ENCODE assay signal across 12 mouse cellular contexts in genomic region chr7:99224225-99224624, GRCm38 (mm10). TPM values are rescaled to one million over a fixed set of nuclear protein-coding genes. Genes with fewer than 3 reads are reported as not detected.
A peak's percentile ranks its signal among the peaks of the same experiment; 100 is the strongest.
DNase-seq lines count a peak whose midpoint lies in the region; ATAC-seq and TF ChIP-seq lines count a peak whose summit lies in the region.
"Had no signal": no experiment of that assay in that cellular context is flagged by ENCODE, and none has a peak within 500 bp of the region (broad histone marks: within the 10 kb centered on the region; RNA-seq: fewer than 3 reads in every experiment).

No protein-coding gene starts in this region.

- DNase-seq in forebrain, embryonic 10.5 days (ENCODE audit: extremely low spot score, low spot score), result no peak
- DNase-seq in lung, postnatal 0 days (ENCODE audit: low spot score), result no peak
- no peak for DNase-seq in lung, postnatal 10 days
- no peak for DNase-seq in right cerebral cortex, postnatal 25 days
- DNase-seq in frontal cortex, postnatal 25 days (ENCODE audit: low spot score in 2 of 2), result no peak
- DNase-seq: B cell, adult 2 months had no signal

- ATAC-seq in forebrain, embryonic 16.5 days, result no peak
- no peak for ATAC-seq in lung, postnatal 0 days
- ATAC-seq in intestine, embryonic 15.5 days, result peak; percentile 24
- no peak for ATAC-seq in liver, embryonic 16.5 days (ENCODE audit: low read depth)
- ATAC-seq: forebrain, embryonic 14.5 days had no signal

- WGBS in forebrain, embryonic 10.5 days, result 70% methylated on average over 7 of the region's 7 CpGs
- 69% methylated on average over 7 of the region's 7 CpGs for WGBS in forebrain, embryonic 16.5 days
- 69% methylated on average over 7 of the region's 7 CpGs for WGBS in lung, postnatal 0 days
- WGBS in intestine, embryonic 15.5 days, result 63% methylated on average over 7 of the region's 7 CpGs
- 49% methylated on average over 7 of the region's 7 CpGs for WGBS in liver, embryonic 16.5 days (ENCODE audit: insufficient replicate concordance)

- no peak overlapping the region for H3K4me3 ChIP-seq in forebrain, embryonic 10.5 days
- H3K4me3 ChIP-seq in forebrain, embryonic 16.5 days (replicated peaks; ENCODE audit: low read length), result no peak overlapping the region
- H3K4me3 ChIP-seq in lung, postnatal 0 days (ENCODE audit: low read depth, low read length), result no peak overlapping the region
- H3K4me3 ChIP-seq in intestine, embryonic 15.5 days (replicated peaks), result no peak overlapping the region
- H3K4me3 ChIP-seq in liver, embryonic 16.5 days (ENCODE audit: low read depth, low read length), result no peak overlapping the region
- H3K4me3 ChIP-seq: heart, embryonic 15.5 days; megakaryocyte, embryonic 14.5 days had no signal

- H3K36me3 ChIP-seq in forebrain, embryonic 10.5 days (replicated peaks), result peaks cover 36% of the 10 kb centered on the region
- H3K36me3 ChIP-seq in forebrain, embryonic 16.5 days (ENCODE audit: control insufficient read depth, insufficient read depth), result no peaks in the 10 kb centered on the region
- H3K36me3 ChIP-seq in lung, postnatal 0 days (ENCODE audit: insufficient read depth, low read length), result no peaks in the 10 kb centered on the region
- H3K36me3 ChIP-seq in intestine, embryonic 15.5 days, result no peaks in the 10 kb centered on the region
- no peaks in the 10 kb centered on the region for H3K36me3 ChIP-seq in liver, embryonic 16.5 days (ENCODE audit: control insufficient read depth, insufficient read depth)
- H3K36me3 ChIP-seq: heart, embryonic 15.5 days had no signal

- no peaks in the 10 kb centered on the region for H3K27me3 ChIP-seq in forebrain, embryonic 10.5 days (ENCODE audit: poor library complexity, severe bottlenecking)
- H3K27me3 ChIP-seq in forebrain, embryonic 16.5 days (replicated peaks; ENCODE audit: control insufficient read depth, insufficient read depth, low read length), result no peaks in the 10 kb centered on the region
- no peaks in the 10 kb centered on the region for H3K27me3 ChIP-seq in lung, postnatal 0 days (replicated peaks; ENCODE audit: insufficient read depth, low read length)
- no peaks in the 10 kb centered on the region for H3K27me3 ChIP-seq in intestine, embryonic 15.5 days (replicated peaks)
- H3K27me3 ChIP-seq in liver, embryonic 16.5 days (ENCODE audit: control insufficient read depth, insufficient read depth, low read depth, low read length), result no peaks in the 10 kb centered on the region
- H3K27me3 ChIP-seq: heart, embryonic 15.5 days had no signal

- no peak overlapping the region for H3K4me2 ChIP-seq in forebrain, embryonic 16.5 days (ENCODE audit: low read length)
- H3K4me2 ChIP-seq in lung, postnatal 0 days (replicated peaks; ENCODE audit: low read depth, low read length), result no peak overlapping the region
- H3K4me2 ChIP-seq in intestine, embryonic 15.5 days (replicated peaks), result no peak overlapping the region
- H3K4me2 ChIP-seq in liver, embryonic 16.5 days (ENCODE audit: low read depth, low read length), result no peak overlapping the region
- H3K4me2 ChIP-seq: heart, embryonic 15.5 days had no signal

- no peaks in the 10 kb centered on the region for H3K9me3 ChIP-seq in forebrain, embryonic 10.5 days
- no peaks in the 10 kb centered on the region for H3K9me3 ChIP-seq in forebrain, embryonic 16.5 days (ENCODE audit: control insufficient read depth, low read length)
- H3K9me3 ChIP-seq in lung, postnatal 0 days (ENCODE audit: low read length), result no peaks in the 10 kb centered on the region
- no peaks in the 10 kb centered on the region for H3K9me3 ChIP-seq in intestine, embryonic 15.5 days
- no peaks in the 10 kb centered on the region for H3K9me3 ChIP-seq in liver, embryonic 16.5 days (replicated peaks; ENCODE audit: control insufficient read depth, low read length)
- H3K9me3 ChIP-seq: heart, embryonic 15.5 days; megakaryocyte, embryonic 14.5 days had no signal

- peak overlapping the region; percentile 12; the same call in 1 of the 2 replicates for H3K27ac ChIP-seq in forebrain, embryonic 10.5 days
- no peak overlapping the region for H3K27ac ChIP-seq in forebrain, embryonic 16.5 days (ENCODE audit: low read length)
- H3K27ac ChIP-seq in lung, postnatal 0 days (ENCODE audit: low read length), result no peak overlapping the region
- H3K27ac ChIP-seq in intestine, embryonic 15.5 days, result peak overlapping the region; percentile 65; the same call in 1 of the 2 replicates
- H3K27ac ChIP-seq in liver, embryonic 16.5 days (ENCODE audit: low read length), result peak overlapping the region; percentile 82
- H3K27ac ChIP-seq: heart, embryonic 15.5 days had no signal

- TF ChIP-seq EP300 in lung, postnatal 0 days (IDR thresholded peaks at IDR 0.05), result no peak

- peak; percentile 48 for TF ChIP-seq CTCF in lung, postnatal 0 days (IDR thresholded peaks at IDR 0.05)

- peaks cover 15% of the 10 kb centered on the region for H3K4me1 ChIP-seq in forebrain, embryonic 10.5 days
- no peaks in the 10 kb centered on the region for H3K4me1 ChIP-seq in forebrain, embryonic 16.5 days (replicated peaks; ENCODE audit: control insufficient read depth, insufficient read depth, low read length)
- no peaks in the 10 kb centered on the region for H3K4me1 ChIP-seq in lung, postnatal 0 days (ENCODE audit: insufficient read depth, low read depth, low read length)
- H3K4me1 ChIP-seq in intestine, embryonic 15.5 days (replicated peaks), result peaks cover 11% of the 10 kb centered on the region; the same call in 1 of the 2 replicates
- peaks cover 16% of the 10 kb centered on the region for H3K4me1 ChIP-seq in liver, embryonic 16.5 days (ENCODE audit: control insufficient read depth, low read depth, low read length)
- H3K4me1 ChIP-seq: heart, embryonic 15.5 days; megakaryocyte, embryonic 14.5 days had no signal

- H3K9ac ChIP-seq in forebrain, embryonic 16.5 days (replicated peaks; ENCODE audit: low read depth, low read length), result no peak overlapping the region
- H3K9ac ChIP-seq in lung, postnatal 0 days (replicated peaks; ENCODE audit: low read depth), result no peak overlapping the region
- H3K9ac ChIP-seq in intestine, embryonic 15.5 days, result no peak overlapping the region
- H3K9ac ChIP-seq in liver, embryonic 16.5 days (ENCODE audit: low read depth, low read length), result no peak overlapping the region
- H3K9ac ChIP-seq: heart, embryonic 15.5 days had no signal

RNA-seq across cellular contexts. Expression of gene Mogat2, which starts 14.2 kb away (rescaled TPM):
- polyA plus RNA-seq in forebrain, embryonic 10.5 days (2016; fragmentation: Nextera tagmentation; extraction: Ambion mirVana), result 35.2 and 37.7 TPM in 2 replicates
- 1.3 and 2.0 TPM in 2 replicates for polyA plus RNA-seq in forebrain, embryonic 16.5 days (2015; fragmentation: Nextera tagmentation; extraction: Ambion mirVana)
- 0.27 and 0.55 TPM in 2 replicates for polyA plus RNA-seq in lung, postnatal 0 days (2015; fragmentation: Nextera tagmentation; extraction: Ambion mirVana)
- 120 and 142 TPM in 2 replicates for polyA plus RNA-seq in intestine, embryonic 15.5 days (2015; fragmentation: Nextera tagmentation; extraction: Ambion mirVana)
- polyA plus RNA-seq in liver, embryonic 16.5 days (2015; fragmentation: Nextera tagmentation; extraction: Ambion mirVana), result 23.8 and 24.9 TPM in 2 replicates

RNA-seq across cellular contexts. Expression of gene Dgat2, which starts 41.7 kb away (rescaled TPM):
- 12.3 and 14.8 TPM in 2 replicates for polyA plus RNA-seq in forebrain, embryonic 10.5 days (2016; fragmentation: Nextera tagmentation; extraction: Ambion mirVana)
- polyA plus RNA-seq in forebrain, embryonic 16.5 days (2015; fragmentation: Nextera tagmentation; extraction: Ambion mirVana), result 16.1 and 18.5 TPM in 2 replicates
- polyA plus RNA-seq in lung, postnatal 0 days (2015; fragmentation: Nextera tagmentation; extraction: Ambion mirVana), result 14.6 and 15.3 TPM in 2 replicates
- 176 and 204 TPM in 2 replicates for polyA plus RNA-seq in intestine, embryonic 15.5 days (2015; fragmentation: Nextera tagmentation; extraction: Ambion mirVana)
- polyA plus RNA-seq in liver, embryonic 16.5 days (2015; fragmentation: Nextera tagmentation; extraction: Ambion mirVana), result 168 and 194 TPM in 2 replicates

RNA-seq across cellular contexts. Expression of gene Map6, which starts 43.0 kb away (rescaled TPM):
- 14.8 and 18.0 TPM in 2 replicates for polyA plus RNA-seq in forebrain, embryonic 10.5 days (2016; fragmentation: Nextera tagmentation; extraction: Ambion mirVana)
- 69.3 and 90.0 TPM in 2 replicates for polyA plus RNA-seq in forebrain, embryonic 16.5 days (2015; fragmentation: Nextera tagmentation; extraction: Ambion mirVana)
- 29.6 and 35.9 TPM in 2 replicates for polyA plus RNA-seq in lung, postnatal 0 days (2015; fragmentation: Nextera tagmentation; extraction: Ambion mirVana)
- polyA plus RNA-seq in intestine, embryonic 15.5 days (2015; fragmentation: Nextera tagmentation; extraction: Ambion mirVana), result 6.1 and 6.8 TPM in 2 replicates
- 0.07 TPM in 1 of 2 replicates, not detected in the other for polyA plus RNA-seq in liver, embryonic 16.5 days (2015; fragmentation: Nextera tagmentation; extraction: Ambion mirVana)

Comparison
In these comparisons a context has a peak if more than half of its experiments do, and no peak if none do; other contexts are left out.
1. H3K27ac ChIP-seq: peak in forebrain, embryonic 10.5 days (single experiment), intestine, embryonic 15.5 days (single experiment) and liver, embryonic 16.5 days (single experiment); none in forebrain, embryonic 16.5 days (single experiment) and lung, postnatal 0 days (single experiment).